Mouse (Mus musculus) erythroblast, embryonic 14.5 days (primary cell): ENCODE data around the gene Crls1.

Source experiments
- GATA1 ChIP-seq: IDR thresholded peaks from 2 replicates; pipeline ENCODE4 v1.6.1; 2012; ENCODE audit warnings: low read length, inconsistent platforms, mixed read lengths
- TAL1 ChIP-seq: IDR thresholded peaks from 3 replicates; pipeline ENCODE4 v1.6.1; 2012; ENCODE audit warnings: low read length, inconsistent platforms, mixed read lengths

- TF ChIP-seq GATA1 (no peak), TAL1 (no peak)
Observed at GRCm38 (mm10) chr2:132860435-132860834, 14.0 kb downstream of the Crls1 start.
